Mouse (Mus musculus): ENCODE results near the gene Aars. TPM values are rescaled to one million over a fixed set of nuclear protein-coding genes. Genes with fewer than 3 reads are reported as not detected.
"Not testable (repeated sequence)": the region's sequence is repeated elsewhere in the genome, so short reads cannot be mapped to it uniquely, and the experiment has no call there.

Gene Aars
- polyA plus RNA-seq (2015; fragmentation: Nextera tagmentation; extraction: Ambion mirVana) = 46.8 and 58.1 TPM in 2 replicates

GRCm38 (mm10) chr8:111032916-111033315 is at the start of gene Aars:
Aars (plus strand) TSS chr8:111033144.
- Histone ChIP-seq H3K4me3 (replicated peaks) (peak within 1 kb of the TSS; percentile 83), H3K9me3 (replicated peaks) (no peaks in the 10 kb centered on the region), H3K9ac (peak within 1 kb of the TSS; percentile 58), H3K36me3 (peaks cover 7% of the 10 kb centered on the region; the same call in 1 of the 2 replicates), H3K27me3 (no peaks in the 10 kb centered on the region), H3K4me1 (peaks cover 21% of the 10 kb centered on the region), H3K27ac (replicated peaks) (peak within 1 kb of the TSS; percentile 81), H3K4me2 (replicated peaks) (peak within 1 kb of the TSS; percentile 68)
- whole genome bisulfite sequencing = 94% methylated on average over 7 of the region's 7 CpGs
- ATAC-seq (ENCODE audit: insufficient number of reproducible peaks, low FRiP score, low TSS enrichment, low read depth) = no peak

GRCm38 (mm10) chr8:110987805-110988744 is 44.9 kb upstream of the Aars start:
- ATAC-seq (ENCODE audit: insufficient number of reproducible peaks, low FRiP score, low TSS enrichment, low read depth) = no peak
- Histone ChIP-seq H3K27me3 (no peaks in the 10 kb centered on the region), H3K9ac (no peak overlapping the region), H3K9me3 (replicated peaks) (no peaks in the 10 kb centered on the region), H3K4me3 (replicated peaks) (no peak overlapping the region), H3K27ac (replicated peaks) (no peak overlapping the region), H3K36me3 (peaks cover 94% of the 10 kb centered on the region), H3K4me1 (no peaks in the 10 kb centered on the region), H3K4me2 (replicated peaks) (no peak overlapping the region)
- WGBS = 63% methylated on average over 8 of the region's 8 CpGs

GRCm38 (mm10) chr8:110990017-110990416 is 42.9 kb upstream of the Aars start:
- no peaks in the 10 kb centered on the region for H3K4me1 ChIP-seq
- no peak overlapping the region for H3K4me3 ChIP-seq (replicated peaks)
- H3K36me3 ChIP-seq = peaks cover 84% of the 10 kb centered on the region
- no peak overlapping the region for H3K4me2 ChIP-seq (replicated peaks)
- no peak overlapping the region for H3K9ac ChIP-seq
- H3K27me3 ChIP-seq = no peaks in the 10 kb centered on the region
- no peaks in the 10 kb centered on the region for H3K9me3 ChIP-seq (replicated peaks)
- 93% methylated on average over 9 of the region's 9 CpGs for WGBS
- H3K27ac ChIP-seq (replicated peaks) = no peak overlapping the region
- ATAC-seq (ENCODE audit: insufficient number of reproducible peaks, low FRiP score, low TSS enrichment, low read depth) = no peak

DNA sequence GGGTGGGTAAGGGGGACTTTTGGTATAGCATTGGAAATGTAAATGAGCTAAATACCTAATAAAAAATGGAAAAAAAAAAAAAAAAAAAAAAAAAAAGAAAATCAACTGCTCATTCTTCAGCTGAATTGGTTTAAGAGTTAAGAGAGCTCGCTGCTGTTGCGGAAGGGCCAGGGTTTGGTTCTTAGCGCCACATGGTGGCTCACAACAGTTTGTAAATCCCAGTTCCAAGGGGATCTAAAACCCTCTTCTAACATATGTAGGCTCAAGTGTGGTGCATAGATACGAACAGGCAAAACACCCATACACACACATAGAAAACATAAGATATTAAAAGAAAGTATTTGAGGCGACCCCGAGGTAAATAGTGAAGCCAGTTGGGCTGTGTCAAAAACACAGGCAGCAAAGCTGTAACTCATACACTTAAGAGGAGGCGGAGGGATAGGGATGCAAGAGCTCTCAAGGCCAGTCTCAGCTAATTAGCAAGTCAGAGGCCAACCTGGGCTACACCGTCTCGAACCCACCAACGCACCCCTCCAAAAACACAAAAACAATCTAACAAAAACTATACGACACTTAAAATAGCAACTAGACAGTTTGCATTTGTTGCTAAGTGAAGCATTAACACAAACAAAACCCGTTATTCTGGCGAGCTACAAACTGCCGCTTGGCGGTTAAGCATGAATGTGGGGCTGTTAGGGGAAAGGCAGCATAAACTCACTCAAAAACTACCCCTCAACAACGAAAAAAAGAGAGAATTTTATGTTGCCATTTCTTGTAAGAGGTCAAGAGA is 36.1 kb upstream of the Aars start:
- Histone ChIP-seq H3K27ac (replicated peaks) (peak overlapping the region; percentile 88), H3K4me3 (replicated peaks) (peak overlapping the region; percentile 97), H3K4me1 (0 out of 2 replicates have a peak, but pooled peaks cover 2% of the 10 kb centered on the region), H3K36me3 (peaks cover 25% of the 10 kb centered on the region), H3K9ac (peak overlapping the region; percentile 68), H3K4me2 (replicated peaks) (peak overlapping the region; percentile 62), H3K27me3 (no peaks in the 10 kb centered on the region), H3K9me3 (replicated peaks) (no peaks in the 10 kb centered on the region)
- no peak for ATAC-seq (ENCODE audit: insufficient number of reproducible peaks, low FRiP score, low TSS enrichment, low read depth)
- 37% methylated on average over 16 of the region's 16 CpGs for WGBS

- H3K9ac ChIP-seq = peak within 1 kb of the TSS; percentile 68
- H3K4me1 ChIP-seq = 0 out of 2 replicates have a peak, but pooled peaks cover 2% of the 10 kb centered on the region
- H3K9me3 ChIP-seq (replicated peaks) = no peaks in the 10 kb centered on the region
- peak within 1 kb of the TSS; percentile 88 for H3K27ac ChIP-seq (replicated peaks)
- peak within 1 kb of the TSS; percentile 62 for H3K4me2 ChIP-seq (replicated peaks)
- H3K36me3 ChIP-seq = peaks cover 20% of the 10 kb centered on the region; the same call in 1 of the 2 replicates
- no peaks in the 10 kb centered on the region for H3K27me3 ChIP-seq
- WGBS = 3% methylated on average over 58 of the region's 58 CpGs
- peak within 1 kb of the TSS; percentile 97 for H3K4me3 ChIP-seq (replicated peaks)
- ATAC-seq (ENCODE audit: insufficient number of reproducible peaks, low FRiP score, low TSS enrichment, low read depth) = peak; percentile 90
Measured at GRCm38 (mm10) chr8:110997547-110998531, 35.1 kb upstream of the Aars start, which contains the start of gene Ddx19a. Ddx19a (minus strand) TSS chr8:110997800.

- H3K4me3 ChIP-seq (replicated peaks); H3K27ac ChIP-seq (replicated peaks); H3K27me3 ChIP-seq; H3K4me1 ChIP-seq; H3K9ac ChIP-seq; H3K4me2 ChIP-seq (replicated peaks); ATAC-seq (ENCODE audit: insufficient number of reproducible peaks, low FRiP score, low TSS enrichment, low read depth); H3K9me3 ChIP-seq (replicated peaks): not testable (repeated sequence)
- 91% methylated on average over 9 of the region's 10 CpGs for WGBS
- H3K36me3 ChIP-seq = peaks cover 40% of the 10 kb centered on the region
Measured at GRCm38 (mm10) chr8:111010230-111010991, 22.5 kb upstream of the Aars start.

DNA sequence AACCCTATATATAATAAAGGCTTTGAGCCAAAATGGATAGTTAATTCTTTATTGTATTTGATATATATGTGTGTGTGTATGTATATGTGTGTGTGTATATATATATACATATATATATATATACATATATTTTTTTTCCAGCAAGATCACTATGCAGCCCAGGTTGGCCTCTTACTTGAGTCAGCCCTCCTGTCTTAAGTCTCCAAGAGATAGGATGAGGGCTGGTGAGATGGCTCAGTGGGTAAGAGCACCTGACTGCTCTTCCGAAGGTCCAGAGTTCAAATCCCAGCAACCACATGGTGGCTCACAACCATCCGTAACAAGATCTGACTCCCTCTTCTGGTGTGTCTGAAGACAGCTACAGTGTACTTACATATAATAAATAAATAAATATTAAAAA is 6.3 kb upstream of the Aars start:
- H3K4me3 ChIP-seq (replicated peaks); H3K27ac ChIP-seq (replicated peaks); H3K4me1 ChIP-seq; H3K9me3 ChIP-seq (replicated peaks); H3K36me3 ChIP-seq; ATAC-seq (ENCODE audit: insufficient number of reproducible peaks, low FRiP score, low TSS enrichment, low read depth); H3K9ac ChIP-seq; H3K27me3 ChIP-seq; H3K4me2 ChIP-seq (replicated peaks): not testable (repeated sequence)
- 85% methylated on average over 2 of the region's 2 CpGs for WGBS

GRCm38 (mm10) chr8:111027391-111027937 is 5.5 kb upstream of the Aars start:
- peak; percentile 82 for ATAC-seq (ENCODE audit: insufficient number of reproducible peaks, low FRiP score, low TSS enrichment, low read depth)
- Histone ChIP-seq H3K9me3 (replicated peaks) (no peaks in the 10 kb centered on the region), H3K4me3 (replicated peaks) (peak overlapping the region; percentile 77), H3K9ac (peak overlapping the region; percentile 46), H3K27me3 (no peaks in the 10 kb centered on the region), H3K36me3 (no peaks in the 10 kb centered on the region), H3K4me1 (peaks cover 4% of the 10 kb centered on the region; the same call in 1 of the 2 replicates), H3K4me2 (replicated peaks) (peak overlapping the region; percentile 83), H3K27ac (replicated peaks) (peak overlapping the region; percentile 51; the same call in 1 of the 2 replicates)
- under 1% methylated on average over 31 of the region's 31 CpGs for WGBS

DNA sequence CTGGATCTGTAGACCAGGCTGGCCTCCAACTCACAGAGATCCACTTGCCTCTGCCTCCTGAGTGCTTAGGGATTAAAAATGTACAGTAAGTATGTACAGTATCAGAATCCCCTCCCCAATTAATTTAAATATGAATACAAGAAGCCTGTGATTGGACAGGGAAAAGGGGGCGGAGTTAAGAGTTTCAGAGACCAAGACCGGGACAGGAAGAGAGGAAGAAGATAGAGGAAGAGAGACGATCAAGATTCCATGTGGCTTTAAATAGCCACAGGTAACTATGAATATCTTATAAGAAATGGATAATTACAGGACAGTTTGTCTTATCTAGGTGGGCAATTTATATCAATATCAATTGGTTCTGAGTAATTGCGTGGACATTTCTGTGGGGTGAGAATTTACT is 3.4 kb upstream of the Aars start:
- H3K4me3 ChIP-seq (replicated peaks) = no peak overlapping the region
- no peaks in the 10 kb centered on the region for H3K27me3 ChIP-seq
- no peak overlapping the region for H3K9ac ChIP-seq
- H3K4me2 ChIP-seq (replicated peaks) = no peak overlapping the region
- H3K9me3 ChIP-seq (replicated peaks) = no peaks in the 10 kb centered on the region
- peaks cover 12% of the 10 kb centered on the region; the same call in 1 of the 2 replicates for H3K4me1 ChIP-seq
- no peaks in the 10 kb centered on the region for H3K36me3 ChIP-seq
- no peak for ATAC-seq (ENCODE audit: insufficient number of reproducible peaks, low FRiP score, low TSS enrichment, low read depth)
- H3K27ac ChIP-seq (replicated peaks) = no peak overlapping the region
- 51% methylated on average over 4 of the region's 4 CpGs for WGBS

All from embryonic facial prominence, embryonic 15.5 days (tissue).